13 mouse cellular contexts compared by ENCODE assay signal in genomic region chr9:12935016-12935415, GRCm38 (mm10).
"Had no signal": no experiment of that assay in that cellular context is flagged by ENCODE, and none has a peak within 500 bp of the region (broad histone marks: within the 10 kb centered on the region; RNA-seq: fewer than 3 reads in every experiment).

No protein-coding gene starts in this region.

- DNase-seq: lung, adult 18-20 months; lung, embryonic 14.5 days; lung, postnatal 10 days; lung, postnatal 4 days; midbrain, embryonic 14.5 days; retina, postnatal 1 day; right cerebral cortex, adult 18-20 months; right cerebral cortex, postnatal 25 days; right cerebral cortex, postnatal 4 days; spleen, adult 18-20 months; thymus, adult 18-20 months; thymus, postnatal 14 days; thymus, postnatal 36 days had no signal
